Mouse (Mus musculus) fibroblast of lung, adult 2 months (primary cell): ENCODE measurements at regions not wholly inside any gene's neighbourhood (a gene's known extent, or its start where the extent isn't known, plus 50 kb on each side); places are given as distances from the start of the nearest gene placed in this dataset.

ENCODE experiments used
- DNase-seq: peaks from one replicate; pipeline ENCODE4 v3.0.0-alpha.2; 2011; ENCODE audit warnings: low read depth

GRCm38 (mm10) chr13:116017886-116018285, 291.6 kb downstream of the Isl1 start:
- DNase-seq: peak; percentile 14

DNA sequence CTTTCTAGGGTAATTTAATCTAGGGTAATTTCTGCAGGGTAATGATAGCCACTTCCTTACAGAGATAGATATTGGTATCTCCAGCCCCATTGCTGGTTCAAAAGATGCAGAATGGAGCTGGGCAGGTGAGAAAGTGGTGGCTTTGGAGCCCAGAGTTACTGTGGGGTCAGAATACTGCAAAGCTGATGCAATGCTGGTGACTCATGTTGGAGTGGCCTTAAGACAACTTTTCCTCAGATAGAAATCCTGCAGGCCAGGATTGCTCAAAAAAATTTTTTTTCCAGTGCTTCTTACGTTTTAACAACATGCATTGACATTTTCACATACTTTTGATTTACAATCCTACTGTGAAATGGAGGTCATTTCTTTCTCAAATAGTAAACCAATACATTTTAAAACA, 305.8 kb downstream of the Isl1 start:
- DNase-seq: no peak

- DNase-seq: peak; percentile 65
Measured at GRCm38 (mm10) chr13:116002391-116002899, 307.0 kb downstream of the Isl1 start.

DNA sequence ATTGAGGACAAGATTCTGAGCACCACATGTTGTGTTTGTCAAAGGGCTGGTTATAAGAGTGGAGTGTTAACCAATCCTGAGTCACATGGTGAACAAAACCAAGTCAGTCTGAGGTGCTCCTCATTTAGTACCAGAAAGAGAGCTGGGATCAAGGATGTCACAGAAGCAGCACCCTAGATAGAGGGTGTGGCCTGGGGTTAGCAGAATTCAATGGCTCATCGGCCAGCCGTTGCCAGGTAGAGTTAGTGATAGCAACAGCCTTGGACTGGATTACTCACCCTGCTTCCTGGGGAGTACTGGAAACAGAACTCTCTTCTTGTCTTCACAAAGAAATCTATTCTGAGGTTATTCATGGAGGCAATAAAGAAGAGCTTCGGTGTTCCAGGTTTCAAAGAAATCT, 318.9 kb downstream of the Isl1 start:
- no peak for DNase-seq

DNA sequence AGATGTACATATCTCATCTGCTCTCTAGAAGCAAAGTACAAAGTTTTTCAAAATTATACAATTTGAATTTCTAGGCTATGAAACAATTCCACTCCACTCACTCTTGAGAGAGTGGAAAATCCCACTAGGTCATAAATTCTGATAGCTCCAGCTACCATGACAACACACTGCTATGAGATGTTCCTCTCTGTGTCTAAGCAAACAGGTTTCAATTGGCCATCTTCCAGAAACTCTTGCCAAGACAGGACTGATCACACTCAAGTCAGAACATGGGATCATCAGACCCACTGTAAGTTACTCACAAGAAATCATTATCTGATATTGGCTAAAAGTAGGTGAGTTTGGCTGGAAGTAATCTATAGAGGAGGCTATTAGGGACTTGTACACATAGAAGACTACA, 320.4 kb downstream of the Isl1 start:
- no peak for DNase-seq

DNA sequence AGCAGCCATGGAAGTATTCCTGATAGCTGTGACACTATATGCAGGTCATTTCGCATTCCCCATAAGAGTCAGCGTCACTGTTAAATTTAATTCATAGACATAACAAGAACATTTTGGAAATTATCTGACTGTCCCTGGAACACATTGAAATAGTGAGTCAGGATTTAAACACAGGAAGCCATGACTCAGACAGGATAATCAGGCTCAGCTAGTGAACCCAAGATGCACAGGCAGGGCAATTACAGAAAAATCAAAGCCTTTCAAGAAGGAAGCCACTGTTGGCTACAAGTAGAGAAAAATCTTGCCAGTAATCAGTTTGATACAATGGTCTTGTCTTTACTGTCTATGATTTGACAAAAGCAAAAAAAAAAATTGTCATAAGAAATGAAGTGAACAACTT, 323.2 kb downstream of the Isl1 start:
- DNase-seq: no peak

DNA sequence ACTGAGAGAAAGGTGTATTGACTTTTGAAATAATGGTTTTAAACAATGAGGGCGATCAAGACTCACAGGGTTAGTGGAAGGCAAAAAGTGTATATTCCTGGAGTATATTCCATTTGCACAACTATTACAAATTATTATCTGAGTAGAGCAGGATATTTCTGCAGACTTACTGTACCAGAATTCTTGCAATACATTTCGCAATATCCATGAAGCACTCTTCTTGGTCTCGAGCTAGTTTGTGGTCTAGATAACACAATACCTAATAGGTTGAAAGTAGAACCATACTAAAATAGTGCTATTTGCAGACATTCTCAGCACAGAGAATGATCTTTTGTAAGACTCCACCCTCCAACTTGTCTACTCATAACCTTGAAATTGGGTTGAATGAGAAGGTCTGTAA, 323.8 kb downstream of the Isl1 start:
- no peak for DNase-seq

DNA sequence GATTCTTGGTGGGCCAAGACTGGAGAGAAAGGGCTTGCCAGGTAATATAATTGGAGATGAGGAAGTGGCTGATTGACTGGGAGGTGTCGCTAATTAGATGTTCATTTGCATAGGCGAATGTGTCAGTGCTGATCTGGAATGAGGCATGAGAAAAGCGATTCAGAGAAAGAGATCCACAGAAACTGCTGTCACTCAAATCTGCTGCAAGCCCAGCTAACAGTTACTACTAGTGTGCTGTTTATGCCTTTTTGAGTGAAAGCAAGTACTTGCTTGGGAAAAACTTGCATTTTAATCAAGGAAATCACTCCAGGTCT, 331.6 kb downstream of the Isl1 start:
- no peak for DNase-seq

DNA sequence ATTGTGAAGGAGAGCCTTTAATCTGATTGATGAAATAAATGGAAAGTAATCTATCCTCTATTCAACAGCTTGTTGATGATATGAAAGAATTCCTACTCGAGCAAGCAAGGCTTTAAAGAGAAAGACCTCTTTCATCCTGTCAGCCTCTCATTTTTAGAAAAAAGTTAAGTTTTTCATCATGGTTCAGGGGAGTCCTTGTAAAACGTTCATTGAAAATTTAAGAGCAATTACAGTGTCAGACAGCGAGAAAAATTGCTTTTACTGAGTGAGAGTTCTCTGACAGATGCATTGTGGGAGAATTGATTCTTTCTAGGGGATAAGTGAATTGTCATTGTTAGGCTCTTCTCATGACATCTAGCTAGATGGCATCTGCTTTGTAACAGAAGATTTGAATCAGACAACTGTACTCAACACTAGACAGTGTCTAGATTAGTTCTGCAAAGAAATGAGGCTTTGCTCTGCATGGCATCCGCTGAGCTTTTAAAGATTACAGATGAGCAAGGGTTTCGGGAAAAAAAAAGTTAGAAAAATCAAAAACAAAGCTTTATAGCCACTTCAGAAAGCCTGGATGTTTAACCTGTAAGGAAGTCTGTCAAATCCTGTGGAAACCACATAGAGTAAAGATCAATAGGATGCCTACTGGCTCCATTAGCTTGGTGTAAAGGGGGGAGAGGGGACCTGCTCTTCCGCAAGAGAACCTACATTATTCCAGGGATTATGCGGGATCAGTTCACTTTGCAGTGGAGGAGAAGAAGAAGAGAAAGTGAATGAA, 332.2 kb downstream of the Isl1 start:
- no peak for DNase-seq
